Mouse (Mus musculus): ENCODE data around the gene Krt18. TPM values are rescaled to one million over a fixed set of nuclear protein-coding genes. Genes with fewer than 3 reads are reported as not detected.

Krt18 gene
- total RNA-seq, 1 experiment from 2014 or later: 1.0 TPM

- ATAC-seq (ENCODE audit: extremely low read depth, insufficient number of reproducible peaks, low FRiP score, poor library complexity, severe bottlenecking): no peak
These were observed 20.6 kb upstream of the Krt18 start for GRCm38 (mm10) chr15:102007097-102008069.

- no peak for ATAC-seq (ENCODE audit: extremely low read depth, insufficient number of reproducible peaks, low FRiP score, poor library complexity, severe bottlenecking)
These were observed 17.3 kb upstream of the Krt18 start for GRCm38 (mm10) chr15:102010569-102011245.

- no peak for ATAC-seq (ENCODE audit: extremely low read depth, insufficient number of reproducible peaks, low FRiP score, poor library complexity, severe bottlenecking)
These were observed 15.7 kb upstream of the Krt18 start for GRCm38 (mm10) chr15:102012260-102012765.

GRCm38 (mm10) chr15:102013651-102014050, 14.3 kb upstream of the Krt18 start:
- ATAC-seq (ENCODE audit: extremely low read depth, insufficient number of reproducible peaks, low FRiP score, poor library complexity, severe bottlenecking): no peak

GRCm38 (mm10) chr15:102014848-102015247, 13.1 kb upstream of the Krt18 start:
- ATAC-seq (ENCODE audit: extremely low read depth, insufficient number of reproducible peaks, low FRiP score, poor library complexity, severe bottlenecking): no peak

- no peak for ATAC-seq (ENCODE audit: extremely low read depth, insufficient number of reproducible peaks, low FRiP score, poor library complexity, severe bottlenecking)
These were observed 11.9 kb upstream of the Krt18 start for GRCm38 (mm10) chr15:102016096-102016495.

GRCm38 (mm10) chr15:102016787-102017186, 11.2 kb upstream of the Krt18 start:
- no peak for ATAC-seq (ENCODE audit: extremely low read depth, insufficient number of reproducible peaks, low FRiP score, poor library complexity, severe bottlenecking)

GRCm38 (mm10) chr15:102017918-102018463, 10.0 kb upstream of the Krt18 start:
- no peak for ATAC-seq (ENCODE audit: extremely low read depth, insufficient number of reproducible peaks, low FRiP score, poor library complexity, severe bottlenecking)

- ATAC-seq (ENCODE audit: extremely low read depth, insufficient number of reproducible peaks, low FRiP score, poor library complexity, severe bottlenecking): no peak
These were observed 5.5 kb upstream of the Krt18 start for GRCm38 (mm10) chr15:102022481-102022880.

GRCm38 (mm10) chr15:102023888-102024287, 4.1 kb upstream of the Krt18 start:
- no peak for ATAC-seq (ENCODE audit: extremely low read depth, insufficient number of reproducible peaks, low FRiP score, poor library complexity, severe bottlenecking)

GRCm38 (mm10) chr15:102025136-102025872, 2.7 kb upstream of the Krt18 start:
- ATAC-seq (ENCODE audit: extremely low read depth, insufficient number of reproducible peaks, low FRiP score, poor library complexity, severe bottlenecking): no peak

- ATAC-seq (ENCODE audit: extremely low read depth, insufficient number of reproducible peaks, low FRiP score, poor library complexity, severe bottlenecking): no peak
These were observed 1.6 kb upstream of the Krt18 start for GRCm38 (mm10) chr15:102026430-102026829.

GRCm38 (mm10) chr15:102034121-102035053, 6.4 kb downstream of the Krt18 start:
- no peak for ATAC-seq (ENCODE audit: extremely low read depth, insufficient number of reproducible peaks, low FRiP score, poor library complexity, severe bottlenecking)

- ATAC-seq (ENCODE audit: extremely low read depth, insufficient number of reproducible peaks, low FRiP score, poor library complexity, severe bottlenecking): no peak
These were observed 12.3 kb downstream of the Krt18 start for GRCm38 (mm10) chr15:102040277-102040676.

GRCm38 (mm10) chr15:102041951-102042350, 14.0 kb downstream of the Krt18 start:
- no peak for ATAC-seq (ENCODE audit: extremely low read depth, insufficient number of reproducible peaks, low FRiP score, poor library complexity, severe bottlenecking)

- no peak for ATAC-seq (ENCODE audit: extremely low read depth, insufficient number of reproducible peaks, low FRiP score, poor library complexity, severe bottlenecking)
These were observed 16.8 kb downstream of the Krt18 start for GRCm38 (mm10) chr15:102044745-102045144.

GRCm38 (mm10) chr15:102045691-102046090, 17.7 kb downstream of the Krt18 start:
- ATAC-seq (ENCODE audit: extremely low read depth, insufficient number of reproducible peaks, low FRiP score, poor library complexity, severe bottlenecking): no peak

- no peak for ATAC-seq (ENCODE audit: extremely low read depth, insufficient number of reproducible peaks, low FRiP score, poor library complexity, severe bottlenecking)
These were observed 20.0 kb downstream of the Krt18 start for GRCm38 (mm10) chr15:102048006-102048405.

All from neutrophil, adult 5-6 weeks (primary cell).